Mouse (Mus musculus) lung, embryonic 16.5 days (tissue): ENCODE measurements around the gene Rhou. TPM values are rescaled to one million over a fixed set of nuclear protein-coding genes. Genes with fewer than 3 reads are reported as not detected.
"Not testable (repeated sequence)": the region's sequence is repeated elsewhere in the genome, so short reads cannot be mapped to it uniquely, and the experiment has no call there.

Source experiments
- ATAC-seq: fragments of 200-750 bp; cut with Nextera tagmentation; 2 replicates; pipeline ENCODE4 v1.8.0; 2017; ENCODE audit warnings: low read depth, mild to moderate bottlenecking, moderate library complexity
- H3K27ac ChIP-seq: fragments of 300-500 bp; sonication (generic); 2 replicates; pipeline ENCODE4 v1.5.1; 2014; ENCODE audit warnings: mild to moderate bottlenecking, control low read depth, low read length
- H3K27me3 ChIP-seq: fragments of 300-500 bp; sonication (generic); 2 replicates; pipeline ENCODE4 v1.6.1; 2014; ENCODE audit warnings: low read depth, low read length, mixed read lengths; ENCODE audit not compliant: control insufficient read depth, insufficient read depth
- H3K36me3 ChIP-seq: fragments of 300-500 bp; sonication (generic); 2 replicates; pipeline ENCODE4 v1.6.1; 2014; ENCODE audit warnings: low read length; ENCODE audit not compliant: control insufficient read depth, insufficient read depth
- H3K4me1 ChIP-seq: fragments of 300-500 bp; sonication (generic); replicated peaks from 2 replicates; pipeline ENCODE4 v1.6.1; 2014; ENCODE audit warnings: low read length, mixed read lengths; ENCODE audit not compliant: control insufficient read depth, insufficient read depth
- H3K4me2 ChIP-seq: fragments of 300-500 bp; sonication (generic); 2 replicates; pipeline ENCODE4 v1.6.1; 2014; ENCODE audit warnings: low read depth, low read length, control low read depth
- H3K4me3 ChIP-seq: fragments of 300-500 bp; sonication (generic); 2 replicates; pipeline ENCODE4 v1.5.1; 2014; ENCODE audit warnings: mild to moderate bottlenecking, low read length, control low read depth
- H3K9ac ChIP-seq: fragments of 300-500 bp; sonication (generic); 2 replicates; pipeline ENCODE4 v1.6.1; 2014; ENCODE audit warnings: low read length, control low read depth
- H3K9me3 ChIP-seq: fragments of 300-500 bp; sonication (generic); 2 replicates; pipeline ENCODE4 v1.6.1; 2016; ENCODE audit warnings: low read length; ENCODE audit not compliant: control insufficient read depth
- WGBS: fragments of 180-500 bp; shearing (Covaris S2); extraction: QIAGEN DNeasy Blood & Tissue Kit; methylation state at CpG from one replicate; pipeline ENCODE4 v1.1.7; 2014; 5-methylcytosine and 5-hydroxymethylcytosine counted together
- polyA plus RNA-seq: library from polyadenylated mRNA; unstranded; fragments of >200 nt; fragmentation: Nextera tagmentation; extraction: Ambion mirVana; gene quantifications from 2 replicates; pipeline ENCODE4 v1.2.1, GENCODE M21; 2015

Gene Rhou
- polyA plus RNA-seq, 1 experiment from 2014 or later = 7.8 TPM

- peak overlapping the region; percentile 62 for H3K4me2 ChIP-seq
- H3K4me1 ChIP-seq = peaks cover 9% of the 10 kb centered on the region
- peak overlapping the region; percentile 44 for H3K4me3 ChIP-seq
- no peaks in the 10 kb centered on the region for H3K9me3 ChIP-seq
- no peaks in the 10 kb centered on the region for H3K36me3 ChIP-seq
- no peak overlapping the region for H3K27ac ChIP-seq
- H3K27me3 ChIP-seq = peaks cover 28% of the 10 kb centered on the region
- ATAC-seq = peak; percentile 62
- H3K9ac ChIP-seq = no peak overlapping the region; the same call in 1 of the 2 replicates
- 4% methylated on average over 19 of the region's 19 CpGs for WGBS
Observed at GRCm38 (mm10) chr8:123628968-123629755, 24.6 kb upstream of the Rhou start.

- H3K27ac ChIP-seq = no peak overlapping the region
- WGBS = 30% methylated on average over 10 of the region's 10 CpGs
- no peaks in the 10 kb centered on the region for H3K36me3 ChIP-seq
- peak overlapping the region; percentile 44 for H3K4me2 ChIP-seq
- H3K4me3 ChIP-seq = no peak overlapping the region
- H3K4me1 ChIP-seq = peaks cover 9% of the 10 kb centered on the region
- no peak overlapping the region for H3K9ac ChIP-seq
- no peak for ATAC-seq
- peaks cover 19% of the 10 kb centered on the region; the same call in 1 of the 2 replicates for H3K27me3 ChIP-seq
- no peaks in the 10 kb centered on the region for H3K9me3 ChIP-seq
Observed at GRCm38 (mm10) chr8:123630058-123630457, 23.7 kb upstream of the Rhou start.

- no peak overlapping the region for H3K27ac ChIP-seq
- no peaks in the 10 kb centered on the region for H3K36me3 ChIP-seq
- WGBS = 22% methylated on average over 12 of the region's 12 CpGs
- H3K27me3 ChIP-seq = peaks cover 16% of the 10 kb centered on the region; the same call in 1 of the 2 replicates
- no peak for ATAC-seq
- H3K9ac ChIP-seq = no peak overlapping the region
- peaks cover 9% of the 10 kb centered on the region for H3K4me1 ChIP-seq
- H3K9me3 ChIP-seq = no peaks in the 10 kb centered on the region
- peak overlapping the region; percentile 34 for H3K4me3 ChIP-seq
- H3K4me2 ChIP-seq = peak overlapping the region; percentile 44
Observed at GRCm38 (mm10) chr8:123630841-123631251, 22.9 kb upstream of the Rhou start.

- not testable (repeated sequence) for ATAC-seq, H3K9me3 ChIP-seq, H3K4me1 ChIP-seq, H3K9ac ChIP-seq, H3K4me3 ChIP-seq, H3K36me3 ChIP-seq, H3K27ac ChIP-seq, H3K4me2 ChIP-seq
- H3K27me3 ChIP-seq = peaks cover 13% of the 10 kb centered on the region; the same call in 1 of the 2 replicates
- WGBS = 57% methylated on average over 3 of the region's 3 CpGs
Observed at GRCm38 (mm10) chr8:123631746-123632145, 22.0 kb upstream of the Rhou start.

GRCm38 (mm10) chr8:123632257-123632656, 21.5 kb upstream of the Rhou start:
- Histone ChIP-seq H3K9me3 (no peaks in the 10 kb centered on the region), H3K4me3 (no peak overlapping the region), H3K36me3 (no peaks in the 10 kb centered on the region), H3K4me2 (no peak overlapping the region), H3K27ac (no peak overlapping the region), H3K4me1 (peaks cover 9% of the 10 kb centered on the region), H3K9ac (no peak overlapping the region), H3K27me3 (peaks cover 11% of the 10 kb centered on the region; the same call in 1 of the 2 replicates)
- ATAC-seq = no peak
- WGBS = 70% methylated on average over 4 of the region's 4 CpGs

GRCm38 (mm10) chr8:123633801-123634200, 19.9 kb upstream of the Rhou start:
- no peak for ATAC-seq
- no peaks in the 10 kb centered on the region for H3K9me3 ChIP-seq
- no peak overlapping the region for H3K9ac ChIP-seq
- H3K27me3 ChIP-seq = peaks cover 8% of the 10 kb centered on the region; the same call in 1 of the 2 replicates
- H3K4me2 ChIP-seq = no peak overlapping the region
- no peaks in the 10 kb centered on the region for H3K36me3 ChIP-seq
- peak overlapping the region; percentile 10; the same call in 1 of the 2 replicates for H3K27ac ChIP-seq
- peaks cover 6% of the 10 kb centered on the region for H3K4me1 ChIP-seq
- H3K4me3 ChIP-seq = no peak overlapping the region
- 57% methylated on average over 7 of the region's 7 CpGs for WGBS

- no peaks in the 10 kb centered on the region for H3K4me1 ChIP-seq
- H3K27me3 ChIP-seq = peaks cover 4% of the 10 kb centered on the region; the same call in 1 of the 2 replicates
- H3K36me3 ChIP-seq = no peaks in the 10 kb centered on the region
- no peaks in the 10 kb centered on the region for H3K9me3 ChIP-seq
- no peak overlapping the region for H3K27ac ChIP-seq
- 16% methylated on average over 3 of the region's 3 CpGs for WGBS
- H3K4me3 ChIP-seq = no peak overlapping the region
- no peak for ATAC-seq
- no peak overlapping the region for H3K9ac ChIP-seq
- no peak overlapping the region for H3K4me2 ChIP-seq
Observed at GRCm38 (mm10) chr8:123634395-123635131, 19.2 kb upstream of the Rhou start.

GRCm38 (mm10) chr8:123635671-123636070, 18.1 kb upstream of the Rhou start:
- ATAC-seq = no peak
- no peaks in the 10 kb centered on the region for H3K36me3 ChIP-seq
- WGBS = 48% methylated on average over 11 of the region's 11 CpGs

More at GRCm38 (mm10) chr8:123635671-123636070, 18.1 kb upstream of the Rhou start:
- H3K4me3 ChIP-seq = no peak overlapping the region
- no peaks in the 10 kb centered on the region for H3K9me3 ChIP-seq
- H3K27ac ChIP-seq = no peak overlapping the region
- H3K4me1 ChIP-seq = no peaks in the 10 kb centered on the region
- no peak overlapping the region for H3K4me2 ChIP-seq
- H3K9ac ChIP-seq = no peak overlapping the region
- H3K27me3 ChIP-seq = peaks cover 3% of the 10 kb centered on the region; the same call in 1 of the 2 replicates
